Mouse (Mus musculus) stomach, embryonic 14.5 days (tissue): ENCODE measurements around the gene Hibch. TPM values are rescaled to one million over a fixed set of nuclear protein-coding genes. Genes with fewer than 3 reads are reported as not detected.

ENCODE experiments used
- ATAC-seq: fragments of 200-750 bp; cut with Nextera tagmentation; 2 replicates; pipeline ENCODE4 v1.8.0; 2017; ENCODE audit warnings: low read depth, moderate TSS enrichment; ENCODE audit not compliant: insufficient number of reproducible peaks, insufficient read depth, low FRiP score
- H3K27ac ChIP-seq: fragments of 300-500 bp; sonication (generic); 2 replicates; pipeline ENCODE4 v1.5.1; 2014; ENCODE audit warnings: mild to moderate bottlenecking, low read length, moderate library complexity, mixed read lengths
- H3K27me3 ChIP-seq: fragments of 300-500 bp; sonication (generic); 2 replicates; pipeline ENCODE4 v1.6.1; 2014; ENCODE audit warnings: low read length, control low read depth, mixed read lengths; ENCODE audit not compliant: control insufficient read depth, insufficient read depth
- H3K36me3 ChIP-seq: fragments of 300-500 bp; sonication (generic); 2 replicates; pipeline ENCODE4 v1.6.1; 2014; ENCODE audit warnings: mild to moderate bottlenecking, control low read depth, low read length, moderate library complexity, mixed read lengths; ENCODE audit not compliant: control insufficient read depth, insufficient read depth
- H3K4me1 ChIP-seq: fragments of 300-500 bp; sonication (generic); 2 replicates; pipeline ENCODE4 v1.6.1; 2014; ENCODE audit warnings: low read length, control low read depth, mixed read lengths; ENCODE audit not compliant: control insufficient read depth, insufficient read depth
- H3K4me2 ChIP-seq: fragments of 300-500 bp; sonication (generic); replicated peaks from 2 replicates; pipeline ENCODE4 v1.6.1; 2014; ENCODE audit warnings: low read depth, low read length, control low read depth
- H3K4me3 ChIP-seq: fragments of 300-500 bp; sonication (generic); 2 replicates; pipeline ENCODE4 v1.5.1; 2014; ENCODE audit warnings: low read depth, low read length, control low read depth
- H3K9ac ChIP-seq: fragments of 300-500 bp; sonication (generic); replicated peaks from 2 replicates; pipeline ENCODE4 v1.6.1; 2014; ENCODE audit warnings: low read depth, mild to moderate bottlenecking, control low read depth, low read length, moderate library complexity, mixed read lengths
- H3K9me3 ChIP-seq: fragments of 300-500 bp; sonication (generic); 2 replicates; pipeline ENCODE4 v1.6.1; 2016; ENCODE audit warnings: low read depth, low read length, control low read depth; ENCODE audit not compliant: control insufficient read depth
- WGBS: fragments of 180-500 bp; shearing (Covaris S2); extraction: QIAGEN DNeasy Blood & Tissue Kit; methylation state at CpG from one replicate; pipeline ENCODE4 v1.1.7; 2014; 5-methylcytosine and 5-hydroxymethylcytosine counted together
- polyA plus RNA-seq: library from polyadenylated mRNA; unstranded; fragments of >200 nt; fragmentation: Nextera tagmentation; extraction: Ambion mirVana; gene quantifications from 2 replicates; pipeline ENCODE4 v1.2.1, GENCODE M21; 2014

Hibch gene
- polyA plus RNA-seq: 22.7 and 24.1 TPM in 2 replicates

DNA sequence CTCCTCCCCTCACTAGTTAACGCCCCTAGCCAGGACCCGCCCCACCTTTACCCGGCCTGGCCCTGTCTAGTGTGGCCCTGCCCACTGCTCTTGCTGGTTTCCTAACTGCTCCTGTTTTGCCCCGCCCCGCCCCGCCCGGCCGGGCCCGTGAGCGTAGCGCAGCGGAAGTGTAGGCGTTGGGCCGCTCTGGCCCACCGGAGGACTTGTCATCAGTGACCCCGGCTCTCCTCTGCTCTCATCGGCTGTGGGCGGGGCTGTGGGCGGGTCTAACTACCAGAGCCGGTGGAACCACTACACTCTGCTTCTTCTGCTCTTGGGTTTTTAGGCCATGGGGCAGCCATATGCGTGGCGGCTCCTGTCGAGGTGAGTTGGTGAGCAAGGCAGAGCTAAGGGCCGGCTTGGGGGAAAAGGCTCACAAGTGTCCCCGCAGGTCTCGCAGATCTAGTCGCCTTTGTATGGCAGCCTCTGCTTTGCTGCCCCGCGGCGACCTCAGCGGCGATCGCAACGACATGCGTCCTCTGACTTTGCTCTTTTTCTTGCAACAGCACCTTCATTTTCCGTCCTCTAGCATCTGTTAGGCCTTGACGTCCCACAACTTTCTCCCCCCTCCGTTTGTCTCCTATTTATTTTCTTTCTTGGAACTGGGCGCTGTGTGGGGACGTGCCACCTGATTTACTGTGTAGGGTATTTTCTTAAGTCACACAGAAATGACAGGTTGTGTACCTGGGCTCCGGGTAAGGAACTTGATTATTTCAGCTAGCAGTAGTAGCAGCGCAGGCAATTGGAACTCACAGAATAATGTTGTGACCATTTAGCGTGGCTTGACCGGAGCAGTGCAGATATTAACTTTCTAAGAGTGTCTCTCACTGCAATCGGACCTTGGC lies at the start of gene Hibch:
TSS of gene Hibch (plus strand) at position 148 of the 884 bp plus-strand sequence.
- Histone ChIP-seq H3K4me1 (no peaks in the 10 kb centered on the region), H3K9ac (peak within 1 kb of the TSS; percentile 64), H3K27ac (0 out of 2 replicates have a peak within 1 kb of the TSS, but pooled peaks have one; percentile 27), H3K4me2 (peak within 1 kb of the TSS; percentile 72), H3K27me3 (no peaks in the 10 kb centered on the region), H3K4me3 (peak within 1 kb of the TSS; percentile 56), H3K36me3 (no peaks in the 10 kb centered on the region), H3K9me3 (no peaks in the 10 kb centered on the region)
- ATAC-seq: peak; percentile 100
- WGBS: 3% methylated on average over 45 of the region's 45 CpGs

DNA sequence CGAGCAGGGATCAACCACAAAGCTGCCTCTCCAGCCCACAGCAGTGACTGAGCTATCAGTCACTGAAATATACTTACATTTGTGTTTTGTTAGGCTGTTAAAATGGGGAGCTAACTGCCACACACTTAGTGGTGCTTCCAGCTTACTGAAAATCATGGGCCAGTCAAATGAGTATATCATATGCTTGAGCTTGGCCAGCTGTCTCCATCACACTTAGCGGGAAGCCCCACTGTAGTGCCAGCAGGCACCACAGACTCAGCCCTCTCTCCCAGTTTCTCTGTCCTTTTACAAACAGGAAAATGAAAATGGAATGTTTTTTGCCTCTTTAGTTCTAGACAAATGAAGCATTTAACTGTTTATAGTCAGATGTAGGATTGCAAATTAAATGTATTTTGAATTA lies 48.8 kb upstream of the Hibch start:
- no peaks in the 10 kb centered on the region for H3K9me3 ChIP-seq
- peaks cover 6% of the 10 kb centered on the region; the same call in 1 of the 2 replicates for H3K4me1 ChIP-seq
- no peak overlapping the region for H3K4me2 ChIP-seq
- 75% methylated on average over 2 of the region's 2 CpGs for WGBS
- no peaks in the 10 kb centered on the region; the same call in 1 of the 2 replicates for H3K36me3 ChIP-seq
- H3K27ac ChIP-seq: no peak overlapping the region
- no peaks in the 10 kb centered on the region for H3K27me3 ChIP-seq
- no peak overlapping the region for H3K9ac ChIP-seq
- H3K4me3 ChIP-seq: no peak overlapping the region
- no peak for ATAC-seq

DNA sequence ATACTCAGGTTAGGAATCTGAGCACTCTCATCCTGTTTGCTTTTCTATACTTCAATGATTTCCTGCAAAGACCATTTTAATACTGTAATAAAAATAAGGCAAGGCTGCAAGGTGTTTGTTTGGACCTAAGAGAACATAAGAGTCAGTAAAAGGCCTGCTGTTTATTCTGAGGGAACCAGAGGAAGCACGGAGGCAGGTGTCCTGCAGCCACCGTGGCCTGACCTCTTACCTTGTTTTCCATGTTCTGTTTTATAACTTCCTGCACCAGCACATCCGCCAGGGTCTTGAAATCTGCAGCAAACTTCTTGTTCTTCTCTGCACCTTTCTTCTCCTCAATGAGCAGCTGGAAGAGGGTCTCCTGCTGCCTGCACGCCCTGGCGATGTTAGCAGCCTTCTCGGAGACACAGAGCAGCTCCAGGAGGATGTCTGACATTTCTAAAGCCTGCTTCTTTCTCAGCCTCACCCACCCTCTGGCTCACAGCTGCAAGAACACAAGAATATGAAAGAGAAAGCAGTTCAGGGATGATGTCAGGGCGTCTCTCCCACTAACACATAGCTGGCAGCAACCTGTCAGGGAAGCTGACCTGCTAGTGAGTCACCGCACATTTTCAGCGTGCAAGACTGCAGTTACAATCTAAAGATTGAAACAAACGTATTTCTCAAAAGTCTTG lies 45.5 kb upstream of the Hibch start:
- ATAC-seq: no peak
- Histone ChIP-seq H3K4me3 (no peak overlapping the region), H3K9me3 (no peaks in the 10 kb centered on the region), H3K9ac (no peak overlapping the region), H3K4me2 (no peak overlapping the region), H3K36me3 (no peaks in the 10 kb centered on the region; the same call in 1 of the 2 replicates), H3K4me1 (peaks cover 6% of the 10 kb centered on the region; the same call in 1 of the 2 replicates), H3K27ac (peak overlapping the region; percentile 44), H3K27me3 (no peaks in the 10 kb centered on the region)
- WGBS: 36% methylated on average over 10 of the region's 10 CpGs

DNA sequence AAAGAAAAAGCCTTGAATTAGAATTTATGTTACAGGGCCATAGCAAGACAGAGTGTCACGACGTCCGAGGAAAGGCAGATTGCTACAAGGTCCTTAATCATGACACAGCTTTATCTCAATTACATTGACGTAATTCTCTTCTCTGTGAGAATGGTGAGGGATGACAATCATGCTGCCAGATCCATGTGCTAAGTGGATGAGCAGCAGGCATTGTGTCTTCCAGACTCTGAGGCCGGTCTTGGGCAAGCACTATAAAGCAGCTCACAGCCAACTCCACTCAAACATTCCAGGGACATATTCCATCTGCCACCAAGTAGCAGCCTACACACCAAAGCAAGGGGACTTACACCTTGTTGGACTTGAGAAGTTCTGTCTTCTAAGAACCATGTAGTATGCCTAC lies 45.0 kb upstream of the Hibch start:
- WGBS: 49% methylated on average over 5 of the region's 5 CpGs

DNA sequence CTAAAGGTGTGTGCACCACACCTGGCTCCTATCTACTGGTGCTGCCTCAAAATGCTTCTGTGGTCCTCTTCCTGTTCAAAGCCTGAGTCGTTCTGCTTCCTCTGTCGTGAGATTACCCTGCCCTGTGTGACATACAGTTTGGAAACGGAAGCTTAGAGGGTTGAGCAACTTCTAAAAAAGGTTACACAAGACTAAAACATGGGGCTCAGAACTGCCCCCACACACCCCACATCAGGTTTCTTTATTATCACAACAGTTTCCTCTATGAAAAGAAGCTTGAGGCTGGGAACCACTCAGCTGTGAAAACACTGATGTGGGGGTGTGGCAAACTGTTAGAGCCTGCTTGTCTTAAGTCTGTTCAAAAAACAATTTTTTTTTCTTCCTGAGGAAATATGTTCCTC lies 44.4 kb upstream of the Hibch start:
- H3K27ac ChIP-seq: no peak overlapping the region
- H3K9me3 ChIP-seq: no peaks in the 10 kb centered on the region
- 43% methylated on average over 3 of the region's 3 CpGs for WGBS
- no peak overlapping the region for H3K4me3 ChIP-seq
- no peaks in the 10 kb centered on the region for H3K27me3 ChIP-seq
- no peak overlapping the region for H3K4me2 ChIP-seq
- H3K36me3 ChIP-seq: no peaks in the 10 kb centered on the region
- H3K9ac ChIP-seq: no peak overlapping the region
- no peak for ATAC-seq
- peaks cover 6% of the 10 kb centered on the region; the same call in 1 of the 2 replicates for H3K4me1 ChIP-seq

More for the DNA sequence above, 45.0 kb upstream of the Hibch start:
- Histone ChIP-seq H3K9ac (no peak overlapping the region), H3K36me3 (no peaks in the 10 kb centered on the region; the same call in 1 of the 2 replicates), H3K4me2 (no peak overlapping the region), H3K9me3 (no peaks in the 10 kb centered on the region), H3K27me3 (no peaks in the 10 kb centered on the region), H3K4me3 (no peak overlapping the region), H3K4me1 (peaks cover 6% of the 10 kb centered on the region; the same call in 1 of the 2 replicates), H3K27ac (peak overlapping the region; percentile 44; the same call in 1 of the 2 replicates)
- no peak for ATAC-seq

DNA sequence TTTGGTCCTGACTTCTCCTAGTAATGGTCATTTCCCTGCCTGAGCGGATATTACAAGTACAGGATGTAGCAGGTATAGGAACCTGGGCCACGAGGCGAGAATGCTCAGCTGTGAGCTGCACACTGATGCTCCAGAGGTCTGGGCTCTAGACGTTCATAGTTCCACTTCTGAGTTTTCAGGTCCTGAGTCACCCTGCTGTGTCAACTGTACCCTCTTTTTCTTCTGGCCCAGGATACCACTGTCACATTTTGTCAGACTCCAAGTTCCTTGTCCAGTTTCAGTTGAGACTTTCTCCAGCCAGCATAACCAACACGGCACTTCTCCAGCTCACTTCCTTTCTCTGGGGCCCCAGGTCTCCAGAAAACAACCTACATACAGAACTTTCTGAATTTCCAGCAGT lies 43.1 kb upstream of the Hibch start:
- H3K9ac ChIP-seq: no peak overlapping the region
- no peak overlapping the region for H3K27ac ChIP-seq
- peaks cover 6% of the 10 kb centered on the region; the same call in 1 of the 2 replicates for H3K4me1 ChIP-seq
- H3K4me3 ChIP-seq: no peak overlapping the region
- H3K4me2 ChIP-seq: no peak overlapping the region
- H3K27me3 ChIP-seq: no peaks in the 10 kb centered on the region
- no peaks in the 10 kb centered on the region for H3K9me3 ChIP-seq
- no peaks in the 10 kb centered on the region for H3K36me3 ChIP-seq
- WGBS: 81% methylated on average over 5 of the region's 5 CpGs
- no peak for ATAC-seq

DNA sequence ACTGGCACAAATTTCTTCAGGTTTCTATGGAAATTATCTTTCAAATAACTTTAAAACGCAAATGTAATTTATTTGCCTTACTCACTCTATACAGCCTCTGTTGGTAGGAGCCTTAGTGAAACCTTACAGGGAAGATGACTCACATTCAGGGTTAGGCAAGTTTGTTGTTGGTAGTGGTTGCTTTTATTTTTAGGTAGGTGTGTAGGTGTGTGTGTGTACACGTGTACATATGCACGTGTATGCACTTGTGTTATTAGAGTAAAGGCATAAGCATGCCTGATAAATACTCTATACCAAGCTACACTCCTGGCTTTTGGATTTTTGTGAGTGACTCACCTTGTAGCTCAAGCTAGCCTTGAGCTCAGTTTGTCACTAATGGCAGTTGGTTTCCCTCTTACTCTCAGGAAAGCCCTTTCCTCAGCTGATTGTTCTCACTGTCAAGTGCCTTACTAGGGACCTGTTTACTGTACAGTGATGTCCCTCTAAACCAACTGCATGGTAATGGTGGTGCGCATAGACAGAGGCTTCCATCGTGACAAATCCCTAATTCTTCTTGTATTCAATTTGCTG lies 42.2 kb upstream of the Hibch start:
- 80% methylated on average over 5 of the region's 5 CpGs for WGBS
- Histone ChIP-seq H3K4me1 (peaks cover 6% of the 10 kb centered on the region; the same call in 1 of the 2 replicates), H3K27me3 (no peaks in the 10 kb centered on the region), H3K4me3 (no peak overlapping the region), H3K9me3 (no peaks in the 10 kb centered on the region), H3K36me3 (no peaks in the 10 kb centered on the region), H3K4me2 (no peak overlapping the region), H3K27ac (no peak overlapping the region), H3K9ac (no peak overlapping the region)
- ATAC-seq: no peak

DNA sequence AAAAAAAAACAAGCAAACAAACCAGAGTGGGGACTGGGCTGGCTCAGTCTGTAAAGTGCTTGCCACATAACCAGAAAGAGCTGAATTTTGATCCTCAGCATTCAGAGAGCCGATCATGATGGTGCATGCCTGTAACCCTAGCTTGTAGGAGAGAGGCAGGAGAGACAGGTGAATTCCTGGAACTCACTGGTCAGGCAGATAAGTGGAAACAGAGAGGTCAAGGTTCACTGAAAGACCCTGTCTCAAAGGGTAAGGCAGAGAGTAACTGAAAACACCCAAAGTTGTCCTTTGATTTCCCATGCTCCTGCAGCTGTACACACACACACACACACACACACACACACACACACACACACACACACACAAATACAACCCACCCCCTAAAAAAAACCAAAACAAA lies 39.7 kb upstream of the Hibch start:
- H3K27me3 ChIP-seq: no peaks in the 10 kb centered on the region
- H3K4me1 ChIP-seq: no peaks in the 10 kb centered on the region
- H3K4me2 ChIP-seq: no peak overlapping the region
- no peak overlapping the region for H3K9ac ChIP-seq
- no peak for ATAC-seq
- H3K9me3 ChIP-seq: no peaks in the 10 kb centered on the region
- H3K27ac ChIP-seq: no peak overlapping the region
- H3K36me3 ChIP-seq: no peaks in the 10 kb centered on the region; the same call in 1 of the 2 replicates
- WGBS: 77% methylated on average over 1 of the region's 1 CpGs
- no peak overlapping the region for H3K4me3 ChIP-seq
